11 mouse cellular contexts compared by ENCODE assay signal in the genomic region with DNA sequence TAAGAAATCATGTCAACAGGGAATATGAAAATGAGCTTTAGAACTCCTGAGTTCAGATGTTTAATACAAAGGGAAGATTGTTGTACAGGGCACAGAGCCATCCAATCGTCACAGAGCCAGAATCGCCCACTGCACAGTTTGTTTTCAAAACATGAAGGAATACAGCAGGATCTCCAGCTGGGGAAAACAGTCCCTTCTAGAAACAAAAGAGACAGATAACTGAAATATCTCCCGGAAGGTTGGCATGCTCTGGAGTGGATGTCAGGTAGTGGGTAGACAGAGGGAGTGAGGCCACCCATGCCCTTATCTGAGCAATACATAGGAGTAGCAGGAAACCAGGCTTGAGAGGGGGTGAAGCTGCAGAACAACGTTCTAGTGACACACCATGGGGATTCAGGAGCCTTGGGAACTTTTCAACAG.
DNase-seq lines count a peak whose midpoint lies in the region; ATAC-seq and TF ChIP-seq lines count a peak whose summit lies in the region.
"Had no signal": no experiment of that assay in that cellular context is flagged by ENCODE, and none has a peak within 500 bp of the region (broad histone marks: within the 10 kb centered on the region; RNA-seq: fewer than 3 reads in every experiment).

No protein-coding gene starts in this region.

- no peak overlapping the region for H3K4me2 ChIP-seq in hindbrain, embryonic 13.5 days
- H3K4me2 ChIP-seq in hindbrain, embryonic 14.5 days (replicated peaks), result no peak overlapping the region
- H3K4me2 ChIP-seq in forebrain, embryonic 14.5 days (ENCODE audit: low read length), result no peak overlapping the region
- H3K4me2 ChIP-seq: hindbrain, embryonic 15.5 days; limb, embryonic 15.5 days; midbrain, embryonic 15.5 days had no signal

- 0 out of 2 replicates have a peak overlapping the region, but pooled peaks have one; percentile 2 for H3K27ac ChIP-seq in hindbrain, embryonic 13.5 days
- no peak overlapping the region for H3K27ac ChIP-seq in hindbrain, embryonic 14.5 days
- peak overlapping the region; percentile 75 for H3K27ac ChIP-seq in heart, embryonic 10.5 days
- no peak overlapping the region for H3K27ac ChIP-seq in kidney, adult 2 months (ENCODE audit: insufficient read depth, low read depth, low read length)
- no peak overlapping the region; the same call in 1 of the 2 replicates for H3K27ac ChIP-seq in forebrain, embryonic 14.5 days (ENCODE audit: low read depth, low read length)
- H3K27ac ChIP-seq: hindbrain, embryonic 15.5 days; limb, embryonic 15.5 days; midbrain, embryonic 15.5 days had no signal

- H3K4me1 ChIP-seq in hindbrain, embryonic 13.5 days (replicated peaks), result peaks cover 17% of the 10 kb centered on the region
- peaks cover 6% of the 10 kb centered on the region; the same call in 1 of the 2 replicates for H3K4me1 ChIP-seq in hindbrain, embryonic 14.5 days (replicated peaks; ENCODE audit: control insufficient read depth, insufficient read depth, low read length)
- peaks cover 43% of the 10 kb centered on the region for H3K4me1 ChIP-seq in heart, embryonic 10.5 days
- peaks cover 3% of the 10 kb centered on the region; the same call in 1 of the 2 replicates for H3K4me1 ChIP-seq in kidney, adult 2 months (ENCODE audit: control insufficient read depth, insufficient read depth, low read length)
- H3K4me1 ChIP-seq in forebrain, embryonic 14.5 days (ENCODE audit: control insufficient read depth, insufficient read depth, low read length), result no peaks in the 10 kb centered on the region; the same call in 1 of the 2 replicates
- H3K4me1 ChIP-seq: limb, embryonic 15.5 days had no signal

- ATAC-seq in hindbrain, embryonic 13.5 days (ENCODE audit: low FRiP score), result no peak
- ATAC-seq in hindbrain, embryonic 14.5 days (ENCODE audit: low FRiP score), result no peak
- no peak for ATAC-seq in forebrain, embryonic 14.5 days
- ATAC-seq: midbrain, embryonic 15.5 days had no signal

- TF ChIP-seq POLR2A in kidney, adult 2 months (IDR thresholded peaks at IDR 0.05; ENCODE audit: low read depth, low read length), result no peak

- TF ChIP-seq CTCF in kidney, adult 2 months (conservative IDR thresholded peaks at IDR 0.05; ENCODE audit: insufficient read depth, insufficient read length, low read depth, low read length), result no peak

- no peaks in the 10 kb centered on the region for H3K9me3 ChIP-seq in hindbrain, embryonic 13.5 days
- H3K9me3 ChIP-seq in hindbrain, embryonic 14.5 days (ENCODE audit: control insufficient read depth, low read length), result no peaks in the 10 kb centered on the region
- H3K9me3 ChIP-seq in heart, embryonic 10.5 days, result no peaks in the 10 kb centered on the region
- H3K9me3 ChIP-seq in forebrain, embryonic 14.5 days (replicated peaks; ENCODE audit: control insufficient read depth, low read length), result no peaks in the 10 kb centered on the region
- H3K9me3 ChIP-seq: hindbrain, embryonic 15.5 days; limb, embryonic 15.5 days; midbrain, embryonic 15.5 days had no signal

- DNase-seq in hindbrain, embryonic 14.5 days (ENCODE audit: low spot score), result no peak
- peak; percentile 52 for DNase-seq in 416B (ENCODE audit: low read depth)
- no peak for DNase-seq in heart, embryonic 10.5 days (ENCODE audit: low spot score)
- DNase-seq in layer of hippocampus, postnatal 10 days (ENCODE audit: low spot score in 2 of 2), result peak; percentile 25 to 26
- no peak for DNase-seq in B cell, adult 2 months
- no peak for DNase-seq in kidney, adult 2 months
- DNase-seq in forebrain, embryonic 14.5 days (ENCODE audit: low spot score), result no peak

- H3K36me3 ChIP-seq in hindbrain, embryonic 13.5 days, result no peaks in the 10 kb centered on the region
- no peaks in the 10 kb centered on the region for H3K36me3 ChIP-seq in hindbrain, embryonic 14.5 days (replicated peaks; ENCODE audit: control insufficient read depth, insufficient read depth)
- H3K36me3 ChIP-seq in heart, embryonic 10.5 days, result no peaks in the 10 kb centered on the region
- no peaks in the 10 kb centered on the region for H3K36me3 ChIP-seq in kidney, adult 2 months (ENCODE audit: control insufficient read depth, insufficient read depth, low read length)
- H3K36me3 ChIP-seq in forebrain, embryonic 14.5 days (ENCODE audit: control insufficient read depth, insufficient read depth, low read length), result no peaks in the 10 kb centered on the region
- H3K36me3 ChIP-seq: hindbrain, embryonic 15.5 days; limb, embryonic 15.5 days; midbrain, embryonic 15.5 days had no signal

- no peaks in the 10 kb centered on the region for H3K27me3 ChIP-seq in hindbrain, embryonic 13.5 days
- no peaks in the 10 kb centered on the region for H3K27me3 ChIP-seq in hindbrain, embryonic 14.5 days (ENCODE audit: control insufficient read depth, insufficient read depth, low read length)
- H3K27me3 ChIP-seq in heart, embryonic 10.5 days (ENCODE audit: insufficient read depth, poor library complexity, severe bottlenecking), result no peaks in the 10 kb centered on the region
- no peaks in the 10 kb centered on the region for H3K27me3 ChIP-seq in kidney, adult 2 months (replicated peaks; ENCODE audit: control insufficient read depth, insufficient read depth, low read length)
- no peaks in the 10 kb centered on the region for H3K27me3 ChIP-seq in forebrain, embryonic 14.5 days (replicated peaks; ENCODE audit: control insufficient read depth, insufficient read depth, low read length)
- H3K27me3 ChIP-seq: hindbrain, embryonic 15.5 days; limb, embryonic 15.5 days; midbrain, embryonic 15.5 days had no signal

- WGBS in hindbrain, embryonic 13.5 days, result 66% methylated on average over 4 of the region's 4 CpGs
- 59% methylated on average over 4 of the region's 4 CpGs for whole genome bisulfite sequencing in hindbrain, embryonic 14.5 days
- WGBS in heart, embryonic 10.5 days, result 27% methylated on average over 4 of the region's 4 CpGs
- 65% methylated on average over 4 of the region's 4 CpGs for WGBS in kidney, adult 2 months
- 56% methylated on average over 4 of the region's 4 CpGs for WGBS in forebrain, embryonic 14.5 days

- H3K9ac ChIP-seq in hindbrain, embryonic 13.5 days, result no peak overlapping the region
- H3K9ac ChIP-seq in hindbrain, embryonic 14.5 days, result no peak overlapping the region
- no peak overlapping the region for H3K9ac ChIP-seq in forebrain, embryonic 14.5 days (ENCODE audit: low read length)
- H3K9ac ChIP-seq: hindbrain, embryonic 15.5 days; limb, embryonic 15.5 days; midbrain, embryonic 15.5 days had no signal

- H3K4me3 ChIP-seq in hindbrain, embryonic 13.5 days, result no peak overlapping the region
- no peak overlapping the region for H3K4me3 ChIP-seq in hindbrain, embryonic 14.5 days (replicated peaks; ENCODE audit: low read length)
- no peak overlapping the region for H3K4me3 ChIP-seq in heart, embryonic 10.5 days
- H3K4me3 ChIP-seq in kidney, adult 2 months (ENCODE audit: insufficient read depth, low read depth, low read length), result no peak overlapping the region
- no peak overlapping the region for H3K4me3 ChIP-seq in forebrain, embryonic 14.5 days (ENCODE audit: low read depth, low read length)
- H3K4me3 ChIP-seq: hindbrain, embryonic 15.5 days; limb, embryonic 15.5 days; midbrain, embryonic 15.5 days had no signal

Comparison
In these comparisons a context has a peak if more than half of its experiments do, and no peak if none do; other contexts are left out.
1. H3K27ac ChIP-seq: peak in hindbrain, embryonic 13.5 days (single experiment) and heart, embryonic 10.5 days (single experiment); none in hindbrain, embryonic 14.5 days (single experiment), kidney, adult 2 months (single experiment) and forebrain, embryonic 14.5 days (single experiment).
2. DNase-seq: peak in 416B (single experiment) and layer of hippocampus, postnatal 10 days (2 of 2); none in hindbrain, embryonic 14.5 days (single experiment), heart, embryonic 10.5 days (single experiment), B cell, adult 2 months (0 of 2), kidney, adult 2 months (single experiment) and forebrain, embryonic 14.5 days (single experiment).